Mouse (Mus musculus) NIH3T3 (cell line): ENCODE data around the gene Mphosph9.

Experiments used
- DNase-seq: peaks from one replicate; pipeline ENCODE4 v3.0.0-alpha.2; 2012; ENCODE audit warnings: low read depth

The Mphosph9 gene

DNA sequence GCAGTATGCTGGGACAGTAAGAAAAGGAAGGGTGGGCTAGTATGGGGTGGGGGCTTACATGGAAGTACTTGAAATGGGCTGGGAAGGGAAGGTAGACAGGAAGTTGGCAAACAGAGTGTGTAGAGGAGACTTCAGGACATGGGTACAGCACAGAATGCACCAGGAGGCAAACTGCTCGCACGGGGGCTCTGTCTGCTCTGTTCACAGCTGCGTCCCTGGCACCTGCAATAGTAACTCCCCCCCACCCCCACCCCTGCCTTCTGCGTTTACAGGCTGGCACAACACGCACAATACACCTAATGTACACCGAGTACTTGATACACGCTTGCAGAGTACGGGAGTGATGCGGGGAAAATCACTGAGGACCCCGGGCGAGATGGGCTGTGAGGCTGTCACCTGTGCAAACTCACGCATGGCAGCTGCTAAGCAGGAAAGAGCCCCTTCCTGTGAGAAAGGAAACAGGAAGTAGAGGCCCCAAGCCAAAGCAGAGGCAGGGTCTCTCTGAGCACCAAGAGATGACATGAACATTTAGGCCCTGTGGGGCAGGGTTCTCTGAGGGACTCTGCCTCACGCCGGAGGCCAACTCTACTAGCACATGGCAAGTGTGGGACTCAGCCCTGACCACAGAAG, 113.1 kb downstream of the Mphosph9 start:
- no peak for DNase-seq

DNA sequence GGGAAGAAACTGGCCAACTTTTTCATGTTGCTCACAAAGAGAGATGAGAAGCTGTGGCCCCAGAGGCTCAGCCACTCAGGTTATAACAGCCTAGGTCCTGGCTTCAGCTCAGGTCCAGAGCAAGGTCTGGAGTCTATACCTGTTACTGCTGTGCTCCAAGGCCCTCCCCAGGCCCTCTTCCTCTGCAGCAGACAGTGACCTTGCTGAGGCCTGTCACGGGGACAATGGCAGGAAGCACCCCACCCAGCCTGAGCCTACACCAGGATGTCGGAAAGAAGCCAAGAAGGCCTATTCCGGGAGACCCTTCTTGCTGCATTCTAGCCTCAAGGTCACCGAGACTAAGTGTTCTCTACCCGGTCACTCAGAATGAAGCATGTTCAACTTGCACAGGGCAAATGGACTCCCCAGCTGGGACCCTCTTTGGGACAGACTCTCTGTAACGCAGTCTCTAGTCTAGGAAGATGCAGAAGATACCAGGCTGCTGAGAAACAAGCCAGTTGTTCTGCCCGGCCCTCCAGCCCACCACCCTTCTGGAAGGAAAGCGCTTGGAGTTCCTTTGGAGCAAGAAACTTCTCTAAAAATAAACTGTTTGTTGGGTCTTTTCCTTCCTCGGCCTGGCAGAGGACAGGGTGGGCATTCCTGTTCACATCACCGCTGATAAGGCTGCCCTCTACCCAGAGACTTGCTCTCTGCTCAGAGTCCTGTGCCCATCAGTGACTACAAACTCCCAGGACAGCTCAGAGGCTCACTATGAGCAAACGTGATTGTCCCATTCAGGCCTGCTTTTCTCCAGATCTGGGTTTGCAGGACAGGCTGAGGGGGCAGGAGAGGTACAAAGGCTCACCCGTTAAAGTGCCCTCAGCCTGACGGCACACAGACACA, 113.9 kb downstream of the Mphosph9 start:
- no peak for DNase-seq

DNA sequence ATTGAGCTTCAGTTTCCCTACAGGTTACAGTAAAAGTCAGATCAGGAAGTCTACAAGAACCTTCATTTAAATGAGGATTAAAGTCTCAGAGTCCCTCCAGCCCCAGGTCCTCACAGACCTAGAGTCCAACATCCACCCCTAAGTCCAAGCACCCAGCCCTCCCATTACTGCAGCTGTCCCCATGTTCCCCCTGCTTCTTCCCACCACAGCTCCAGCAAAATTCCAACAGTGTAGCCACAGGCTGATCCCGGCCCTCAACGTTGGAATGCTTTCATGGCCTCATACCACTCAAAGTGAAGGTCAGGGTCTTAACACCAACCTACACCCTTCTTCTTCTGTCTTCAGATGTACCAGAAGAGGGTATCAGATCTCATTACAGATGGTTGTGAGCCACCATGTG, 116.1 kb downstream of the Mphosph9 start:
- no peak for DNase-seq

DNA sequence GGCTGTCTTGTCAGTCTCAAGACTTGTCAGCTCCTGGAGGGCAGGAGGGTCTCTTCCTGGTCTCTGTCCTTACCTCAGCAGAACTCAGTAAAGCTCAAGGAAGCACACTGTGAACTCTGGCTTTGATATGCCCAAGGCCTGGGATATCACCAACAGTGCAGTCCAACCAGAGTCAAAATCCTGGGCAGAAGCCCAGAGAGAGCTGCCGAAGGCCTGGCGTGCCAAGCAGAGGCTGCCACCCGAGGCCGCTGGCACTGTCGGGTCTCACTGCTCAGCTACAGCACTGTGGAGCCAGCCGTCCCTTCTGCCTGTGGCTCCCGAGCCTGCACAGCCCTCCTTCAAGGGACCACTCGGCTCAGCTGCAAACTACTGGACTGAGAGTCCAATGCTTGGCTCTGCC, 116.5 kb downstream of the Mphosph9 start:
- no peak for DNase-seq

DNA sequence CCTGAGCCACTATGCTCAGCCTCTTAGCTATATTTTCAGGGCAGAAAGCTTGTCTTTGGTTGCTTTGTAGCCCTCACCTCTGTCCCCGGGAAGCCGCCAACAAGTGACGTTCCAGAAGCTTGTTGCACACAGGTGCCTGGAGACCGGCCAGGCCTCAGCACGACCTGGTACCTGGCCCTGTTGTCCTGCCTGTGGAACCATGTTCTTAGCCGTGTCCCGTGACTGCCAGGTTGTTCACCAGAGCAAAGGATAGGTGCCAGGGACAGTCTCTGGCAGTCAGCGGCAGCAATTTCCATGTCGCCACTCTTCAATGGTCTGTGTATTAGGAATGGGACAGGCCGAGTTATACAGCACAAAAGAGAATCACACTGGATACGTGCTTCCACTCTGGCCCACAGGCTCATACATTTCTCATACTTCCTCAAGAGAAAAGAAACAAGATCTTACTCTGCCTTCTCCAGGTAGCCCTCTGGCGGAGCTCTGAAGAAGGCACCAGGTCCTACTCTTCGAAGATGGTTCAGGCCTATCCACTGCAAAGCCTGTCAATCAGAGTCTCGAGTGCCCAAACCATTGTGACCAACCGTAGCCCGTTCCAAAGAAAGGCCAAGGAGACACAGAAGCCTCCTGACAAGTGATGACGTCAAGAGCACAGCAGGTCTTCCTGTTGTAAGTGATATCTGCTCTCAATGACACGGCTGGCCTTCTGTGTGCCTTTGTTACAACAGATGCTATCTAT, 117.3 kb downstream of the Mphosph9 start:
- no peak for DNase-seq

DNA sequence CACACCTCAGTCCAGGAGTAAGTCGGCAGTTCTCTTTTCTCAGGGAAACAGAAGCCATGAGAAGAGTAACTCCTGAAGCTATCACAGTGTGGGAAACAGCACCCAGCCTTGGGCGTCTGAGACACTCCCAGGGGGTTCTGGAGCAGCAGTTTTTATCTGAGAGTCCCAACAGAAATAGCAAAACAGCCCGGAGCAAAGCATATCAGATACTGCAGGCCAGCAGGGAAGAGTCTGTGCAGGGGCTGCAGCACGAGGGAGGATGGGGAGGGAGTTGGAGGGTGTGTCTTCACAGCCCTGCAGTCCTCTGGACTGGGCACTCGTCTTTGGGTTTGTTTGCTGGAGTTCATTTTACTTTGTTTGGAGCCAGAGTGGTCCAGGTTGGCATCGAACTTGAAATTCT, 117.9 kb downstream of the Mphosph9 start:
- no peak for DNase-seq

DNA sequence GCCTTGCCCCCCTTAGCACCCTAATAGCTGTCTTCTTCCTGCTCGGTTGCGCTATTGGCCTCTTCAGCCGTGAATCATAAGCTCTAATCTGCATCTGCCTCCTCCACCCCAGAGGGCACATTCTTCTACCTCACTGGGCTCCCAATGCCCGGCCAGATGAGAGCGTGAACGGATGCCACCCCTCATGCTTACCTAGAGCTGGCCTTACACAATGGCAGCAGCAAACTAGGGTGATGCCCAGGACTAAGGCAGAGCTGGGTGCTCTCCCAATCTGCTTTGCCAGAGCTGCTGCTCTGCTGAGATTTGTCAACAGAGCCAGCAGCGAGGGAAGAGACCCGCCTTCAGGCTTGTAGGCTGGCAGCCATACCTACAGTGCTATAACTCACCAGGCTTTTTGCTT, 119.7 kb downstream of the Mphosph9 start:
- peak; percentile 44 for DNase-seq

DNA sequence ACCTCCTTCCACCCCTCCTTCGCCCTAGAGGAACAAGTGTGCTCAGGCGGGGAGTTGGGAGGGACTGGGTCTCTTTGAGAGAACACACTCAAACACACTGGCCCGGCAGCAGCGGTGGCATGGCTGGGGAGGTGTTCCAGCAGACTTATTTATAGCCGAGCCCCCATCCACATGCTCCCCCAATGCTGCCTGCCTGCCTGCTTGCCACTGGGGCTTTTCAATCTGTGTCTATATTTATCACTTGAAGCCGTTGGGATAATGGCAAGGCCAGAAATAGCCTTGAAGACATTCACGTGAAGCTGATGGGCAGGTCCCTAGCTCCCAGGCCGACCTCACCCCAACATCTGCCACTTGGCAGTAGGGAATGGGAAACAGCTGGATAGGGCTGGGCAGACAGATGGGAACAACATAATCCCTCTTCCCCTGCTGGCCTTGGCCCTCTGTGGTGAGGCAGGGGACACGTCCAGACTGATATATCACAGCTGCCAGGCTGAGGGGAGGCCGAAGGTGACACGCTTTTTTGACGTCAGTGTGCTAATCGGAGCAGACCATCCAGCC, 121.2 kb downstream of the Mphosph9 start:
- peak; percentile 29 for DNase-seq

DNA sequence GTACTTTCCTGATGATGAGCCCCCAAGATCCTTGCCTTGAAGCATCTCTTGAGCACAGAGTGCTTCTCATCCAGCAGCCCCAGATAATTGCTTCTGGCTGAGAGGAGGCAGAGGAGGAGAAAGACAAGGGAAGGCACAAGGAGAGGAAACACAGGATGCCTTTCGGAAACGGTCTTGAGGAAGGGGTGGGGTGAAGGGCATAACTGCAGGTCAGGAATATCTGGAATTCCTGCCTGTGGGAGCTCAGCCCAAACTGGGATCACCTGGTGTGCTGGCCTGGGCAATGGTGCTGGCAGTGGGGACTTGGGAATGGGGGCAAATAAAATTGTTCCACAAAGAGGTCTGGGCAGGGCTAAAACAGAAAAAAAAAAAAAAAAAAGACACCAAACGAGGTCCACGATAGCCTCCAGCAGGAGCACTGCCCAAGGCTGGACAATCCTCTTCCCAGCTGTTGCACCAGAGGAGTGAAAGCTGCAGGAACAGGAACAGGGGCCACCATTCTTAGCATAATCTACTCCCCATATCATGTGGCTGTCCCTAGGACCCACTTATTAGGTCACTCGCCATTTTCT, 121.9 kb downstream of the Mphosph9 start:
- no peak for DNase-seq

DNA sequence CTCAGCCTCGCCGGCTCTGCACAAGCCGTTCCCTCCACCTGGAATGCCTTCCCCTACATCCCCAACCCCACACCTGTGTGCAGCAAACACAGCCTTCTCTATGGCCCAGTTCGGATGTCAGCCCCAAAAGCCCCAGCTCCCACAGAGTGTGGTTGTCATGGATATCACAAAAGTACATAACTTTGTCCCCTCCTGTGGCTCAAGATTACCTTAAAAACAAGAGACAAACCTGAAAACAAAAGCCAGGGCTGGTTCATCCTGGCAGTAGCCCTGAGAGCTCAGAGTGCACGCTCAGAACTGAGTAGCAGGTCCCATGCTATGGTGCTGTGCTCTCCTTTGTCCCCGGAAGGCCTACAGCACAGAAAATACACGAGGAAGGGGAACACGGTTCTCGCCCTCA, 122.6 kb downstream of the Mphosph9 start:
- DNase-seq: no peak

DNA sequence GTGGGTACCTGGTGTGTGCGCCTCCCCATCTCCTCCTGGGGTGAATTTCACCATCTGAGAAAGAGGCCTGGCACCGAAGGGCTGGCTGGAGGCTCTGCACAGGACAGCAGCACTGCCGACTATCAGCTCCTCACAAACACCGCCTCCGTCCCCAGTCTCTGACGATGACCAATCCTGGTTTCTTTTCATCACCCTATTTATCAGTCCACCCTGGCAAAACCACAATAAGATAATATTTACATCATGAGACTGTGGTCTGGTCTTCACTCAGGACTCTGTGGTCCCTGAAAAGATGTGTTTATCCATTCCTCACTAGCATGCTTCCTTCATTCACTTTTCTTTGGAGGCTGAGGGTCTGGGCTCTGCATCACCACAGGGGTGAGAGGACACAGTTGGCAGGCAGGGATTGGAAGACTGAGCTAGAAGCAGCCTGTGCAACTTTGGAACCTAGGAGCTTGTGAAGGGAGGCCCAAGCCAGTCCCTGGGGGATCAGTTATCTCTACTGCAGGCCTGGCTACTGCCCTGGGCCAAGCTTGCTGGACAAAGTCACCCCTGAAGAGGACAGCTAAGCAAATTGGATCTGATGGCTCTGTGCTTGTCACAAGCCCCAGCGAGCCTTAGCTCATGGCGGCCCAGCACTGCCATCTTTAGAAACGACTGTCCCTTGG, 123.5 kb downstream of the Mphosph9 start:
- DNase-seq: peak; percentile 83

DNA sequence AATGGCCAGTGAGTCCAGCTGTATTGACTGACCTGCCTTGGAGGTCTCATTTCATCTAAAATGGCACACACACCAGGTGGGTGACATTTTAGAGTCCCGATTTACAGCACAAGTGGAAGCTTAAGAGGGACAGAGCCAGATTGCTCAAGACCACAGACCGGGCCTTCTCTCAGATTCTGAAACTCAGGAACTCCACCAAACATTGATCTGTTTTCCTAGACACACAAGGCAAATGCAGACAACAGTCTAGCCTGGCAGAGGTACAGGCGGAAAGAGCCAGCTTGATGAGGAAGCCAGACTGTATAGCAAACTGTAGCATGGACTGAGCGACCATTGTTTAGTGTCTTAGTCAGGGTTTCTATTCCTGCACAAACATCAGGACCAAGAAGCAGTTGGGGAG, 124.5 kb downstream of the Mphosph9 start:
- DNase-seq: no peak

DNA sequence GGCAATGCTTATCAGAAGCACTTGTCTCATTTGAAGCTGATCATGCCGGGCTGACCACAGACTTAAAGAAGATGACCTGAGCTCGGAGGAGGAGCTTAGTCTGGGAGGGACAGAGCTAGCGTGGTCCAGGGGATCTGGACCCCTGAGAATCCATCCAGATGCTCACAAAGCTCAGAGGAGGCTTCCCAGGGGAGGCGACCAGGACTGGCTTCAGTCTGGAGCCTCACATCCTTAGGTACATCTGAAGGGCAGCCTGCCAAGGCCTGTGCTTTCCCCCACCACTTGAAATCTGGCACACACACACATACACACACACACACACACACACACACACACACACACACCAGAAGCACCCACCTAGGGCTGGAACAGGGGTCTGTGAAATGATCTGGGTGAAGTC, 125.7 kb downstream of the Mphosph9 start:
- no peak for DNase-seq

DNA sequence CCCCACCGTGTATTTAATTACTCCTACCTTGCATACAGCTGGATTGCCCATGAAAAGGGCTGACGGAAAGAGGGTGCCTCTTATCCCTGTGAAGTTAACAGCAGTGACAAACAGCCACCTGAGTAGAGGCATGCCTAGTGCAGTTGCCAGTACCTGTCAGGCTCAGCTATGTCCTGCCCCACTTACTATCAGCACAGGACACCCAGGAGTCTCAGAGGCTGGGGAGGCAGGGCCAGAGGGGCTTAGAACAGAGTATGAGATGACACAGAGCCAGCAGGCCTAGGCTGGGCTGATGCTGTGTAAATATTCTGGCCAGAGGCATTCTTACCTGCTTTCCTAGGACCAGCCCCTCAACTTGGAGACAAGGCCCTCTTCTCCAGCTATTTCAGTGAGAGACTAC, 126.2 kb downstream of the Mphosph9 start:
- no peak for DNase-seq
